Mouse (Mus musculus) megakaryocyte-erythroid progenitor cell, adult 5-6 weeks (primary cell): ENCODE data around the gene Nfx1. TPM values are rescaled to one million over a fixed set of nuclear protein-coding genes. Genes with fewer than 3 reads are reported as not detected.

ENCODE experiments used
- ATAC-seq: replicated peaks from 2 replicates; pipeline ENCODE4 v1.8.0; 2016; ENCODE audit warnings: mild to moderate bottlenecking, inconsistent platforms; ENCODE audit not compliant: severe bottlenecking, poor library complexity, low FRiP score, low TSS enrichment
- total RNA-seq, 2 experiments: library from RNA; stranded (forward) in 1 of 2; stranded (reverse) in 1 of 2; fragments of 200-1000, 215-1000 nt in 1 of 2; fragments of >200 nt in 1 of 2; fragmentation: Nextera tagmentation in 1 of 2; gene quantifications; 2 replicates each; pipeline ENCODE4 v1.2.3; 2014 to 2017

The Nfx1 gene
- total RNA-seq, 2 experiments from 2014 or later: 74.3 to 75.8 TPM

DNA sequence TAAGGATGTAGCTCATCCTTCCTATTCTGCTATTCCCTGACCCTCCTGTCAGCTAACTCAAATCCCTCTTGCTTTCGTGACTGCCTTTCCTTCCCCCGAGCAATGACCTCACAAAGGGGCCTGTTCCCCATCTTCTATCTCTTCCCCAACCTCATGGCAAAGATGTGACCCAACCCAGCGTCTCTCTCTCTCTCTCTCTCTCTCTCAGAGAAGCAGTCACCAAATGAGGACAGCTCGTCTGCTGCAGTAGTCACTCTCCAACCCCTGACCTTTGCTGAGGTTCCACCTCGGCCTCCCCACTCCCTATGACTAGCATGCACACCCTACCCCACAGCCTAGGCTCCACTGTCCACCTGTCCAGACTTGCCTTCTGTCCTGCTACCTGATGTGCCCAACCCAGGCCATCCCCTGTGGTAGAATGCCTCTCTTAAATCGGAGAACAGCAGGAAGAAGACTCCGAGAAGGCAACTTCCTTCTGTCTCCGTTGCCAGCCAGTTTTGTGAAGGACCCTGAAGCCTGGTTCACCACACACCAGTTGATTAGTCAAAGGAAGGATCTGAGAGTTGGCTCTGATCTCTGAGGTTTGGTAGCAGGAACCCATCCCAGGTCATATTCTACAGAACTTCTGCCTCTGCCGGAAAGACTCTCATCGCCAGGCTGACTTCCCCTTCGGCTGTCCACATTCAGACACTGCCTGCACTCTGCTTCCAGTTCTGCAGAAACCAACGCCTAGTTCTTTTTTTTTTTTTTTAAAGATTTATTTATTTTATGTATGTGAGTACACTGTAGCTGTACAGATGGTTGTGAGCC, 102.5 kb downstream of the Nfx1 start:
- ATAC-seq: no peak

DNA sequence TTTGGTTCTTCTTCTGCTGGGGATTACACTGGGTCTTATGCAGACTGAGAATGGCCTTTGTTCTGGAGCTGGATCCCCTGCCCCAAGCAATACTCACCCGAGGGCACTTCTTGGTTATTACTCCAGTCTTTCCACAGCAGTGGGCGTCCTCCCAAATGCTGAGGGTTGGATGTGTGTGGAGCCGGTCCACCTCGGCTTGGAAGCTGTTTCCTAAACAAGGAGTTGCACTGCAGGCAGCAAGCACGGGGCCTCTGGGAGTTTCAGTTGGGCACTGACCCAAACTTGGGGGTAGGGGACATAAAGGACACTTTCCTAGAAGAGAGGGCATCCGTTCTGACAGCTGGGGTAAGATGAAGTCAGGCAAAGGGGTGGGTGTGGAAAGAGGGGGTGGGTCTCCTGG, 103.8 kb downstream of the Nfx1 start:
- no peak for ATAC-seq

Other genes with a start within 250 kb of the Nfx1 start
- 141 and 157 TPM in 2 replicates for gene Dnaja1, start 248.8 kb upstream of the Nfx1 start, total RNA-seq (2014; fragmentation: Nextera tagmentation)
- 570 and 579 TPM in 2 replicates for gene Dnaja1, start 248.8 kb upstream of the Nfx1 start, total RNA-seq (2017)
- 78.1 and 94.5 TPM in 2 replicates for gene Smu1, start 213.0 kb upstream of the Nfx1 start, total RNA-seq (2014; fragmentation: Nextera tagmentation)
- 145 and 151 TPM in 2 replicates for gene Smu1, start 213.0 kb upstream of the Nfx1 start, total RNA-seq (2017)
- 30.8 and 35.1 TPM in 2 replicates for gene B4galt1, start 116.9 kb upstream of the Nfx1 start, total RNA-seq (2014; fragmentation: Nextera tagmentation)
- 14.4 and 20.5 TPM in 2 replicates for gene B4galt1, start 116.9 kb upstream of the Nfx1 start, total RNA-seq (2017)
- not detected in 2 replicates for gene Spink4, start 50.9 kb upstream of the Nfx1 start, total RNA-seq (2014; fragmentation: Nextera tagmentation)
- not detected in 2 replicates for gene Spink4, start 50.9 kb upstream of the Nfx1 start, total RNA-seq (2017)
- gene Bag1, start 22.6 kb upstream of the Nfx1 start, total RNA-seq (2014; fragmentation: Nextera tagmentation): 224 and 246 TPM in 2 replicates
- 650 and 683 TPM in 2 replicates for gene Bag1, start 22.6 kb upstream of the Nfx1 start, total RNA-seq (2017)
- 24.2 and 31.7 TPM in 2 replicates for gene Chmp5, start 22.5 kb upstream of the Nfx1 start, total RNA-seq (2014; fragmentation: Nextera tagmentation)
- 74.8 and 110 TPM in 2 replicates for gene Chmp5, start 22.5 kb upstream of the Nfx1 start, total RNA-seq (2017)
- gene Aqp7, start 77.2 kb downstream of the Nfx1 start, total RNA-seq (2014; fragmentation: Nextera tagmentation): not detected in 2 replicates
- gene Aqp7, start 77.2 kb downstream of the Nfx1 start, total RNA-seq (2017): not detected in 2 replicates
- 1.1 TPM in 1 of 2 replicates, not detected in the other for gene Aqp3, start 127.3 kb downstream of the Nfx1 start, total RNA-seq (2014; fragmentation: Nextera tagmentation)
- gene Aqp3, start 127.3 kb downstream of the Nfx1 start, total RNA-seq (2017): 1.2 TPM in 1 of 2 replicates, not detected in the other
- gene Nol6, start 153.5 kb downstream of the Nfx1 start, total RNA-seq (2014; fragmentation: Nextera tagmentation): 44.6 and 49.1 TPM in 2 replicates
- gene Nol6, start 153.5 kb downstream of the Nfx1 start, total RNA-seq (2017): 24.8 and 26.9 TPM in 2 replicates
- 86.7 and 101 TPM in 2 replicates for gene Ube2r2, start 164.8 kb downstream of the Nfx1 start, total RNA-seq (2014; fragmentation: Nextera tagmentation)
- gene Ube2r2, start 164.8 kb downstream of the Nfx1 start, total RNA-seq (2017): 36.5 and 46.2 TPM in 2 replicates